ENCODE assay signal across 28 mouse cellular contexts in genomic region chr5:105593630-105594029, GRCm38 (mm10).
"Had no signal": no experiment of that assay in that cellular context is flagged by ENCODE, and none has a peak within 500 bp of the region (broad histone marks: within the 10 kb centered on the region; RNA-seq: fewer than 3 reads in every experiment).

No protein-coding gene starts in this region.

- H3K4me2 ChIP-seq: embryonic facial prominence, embryonic 12.5 days; embryonic facial prominence, embryonic 13.5 days; embryonic facial prominence, embryonic 15.5 days; forebrain, embryonic 12.5 days; forebrain, embryonic 13.5 days; forebrain, embryonic 15.5 days had no signal

- ATAC-seq: forebrain, embryonic 13.5 days; forebrain, embryonic 14.5 days; forebrain, embryonic 15.5 days; forebrain, embryonic 16.5 days; forebrain, postnatal 0 days had no signal

- H3K4me3 ChIP-seq: embryonic facial prominence, embryonic 10.5 days; embryonic facial prominence, embryonic 12.5 days; embryonic facial prominence, embryonic 13.5 days; embryonic facial prominence, embryonic 15.5 days; erythroblast, embryonic 14.5 days; forebrain, embryonic 10.5 days; forebrain, embryonic 12.5 days; forebrain, embryonic 13.5 days; forebrain, embryonic 15.5 days; gastrocnemius, adult 2 months; heart, adult 2 months had no signal

- H3K9ac ChIP-seq: embryonic facial prominence, embryonic 12.5 days; embryonic facial prominence, embryonic 13.5 days; embryonic facial prominence, embryonic 15.5 days; forebrain, embryonic 12.5 days; forebrain, embryonic 13.5 days; forebrain, embryonic 15.5 days; forebrain, postnatal 0 days had no signal

- DNase-seq: cerebellum, adult 8-10 months; cerebellum, adult 9-10 months; cerebellum, adult 9-11 months; cerebellum, postnatal 10 days; cerebellum, postnatal 14 days; cerebellum, postnatal 25 days; cerebellum, postnatal 36 days; embryo, embryonic 11 days; forebrain, postnatal 0 days; gastrocnemius, adult 2 months; gastrocnemius, postnatal 10 days; gastrocnemius, postnatal 14 days; gastrocnemius, postnatal 25 days; gastrocnemius, postnatal 36 days; heart, adult 11 months; heart, adult 18-20 months; heart, adult 2 months had no signal

- H3K9me3 ChIP-seq: embryonic facial prominence, embryonic 10.5 days; embryonic facial prominence, embryonic 12.5 days; embryonic facial prominence, embryonic 13.5 days; embryonic facial prominence, embryonic 15.5 days; forebrain, embryonic 10.5 days; forebrain, embryonic 12.5 days; forebrain, embryonic 13.5 days; forebrain, embryonic 15.5 days had no signal

- H3K27ac ChIP-seq: embryonic facial prominence, embryonic 10.5 days; embryonic facial prominence, embryonic 12.5 days; embryonic facial prominence, embryonic 13.5 days; embryonic facial prominence, embryonic 15.5 days; forebrain, embryonic 10.5 days; forebrain, embryonic 12.5 days; forebrain, embryonic 13.5 days; forebrain, embryonic 15.5 days; gastrocnemius, adult 2 months; heart, adult 2 months had no signal

- H3K27me3 ChIP-seq: embryonic facial prominence, embryonic 12.5 days; embryonic facial prominence, embryonic 13.5 days; embryonic facial prominence, embryonic 15.5 days; forebrain, embryonic 12.5 days; forebrain, embryonic 13.5 days; forebrain, embryonic 15.5 days had no signal

- H3K4me1 ChIP-seq: embryonic facial prominence, embryonic 12.5 days; embryonic facial prominence, embryonic 13.5 days; embryonic facial prominence, embryonic 15.5 days; forebrain, embryonic 10.5 days; forebrain, embryonic 12.5 days; forebrain, embryonic 13.5 days; forebrain, embryonic 15.5 days had no signal

- H3K36me3 ChIP-seq: embryonic facial prominence, embryonic 10.5 days; embryonic facial prominence, embryonic 12.5 days; embryonic facial prominence, embryonic 13.5 days; embryonic facial prominence, embryonic 15.5 days; forebrain, embryonic 10.5 days; forebrain, embryonic 12.5 days; forebrain, embryonic 15.5 days had no signal
